Mouse (Mus musculus) cortical plate, adult 2 months (tissue): Measurements from ENCODE around the gene Pon2.

ENCODE experiments used
- CTCF ChIP-seq: fragments of 200-500 bp; IDR thresholded peaks from 2 replicates; pipeline ENCODE4 v1.5.1; 2011; ENCODE audit warnings: mild to moderate bottlenecking, control low read depth, low read length; ENCODE audit not compliant: insufficient read depth; ENCODE audit errors: extremely low read depth
- POLR2A ChIP-seq: fragments of 200-500 bp; IDR thresholded peaks from 2 replicates; pipeline ENCODE4 v1.6.1; 2011; ENCODE audit warnings: mild to moderate bottlenecking, low read length, control low read depth; ENCODE audit not compliant: insufficient read depth; ENCODE audit errors: extremely low read depth

DNA sequence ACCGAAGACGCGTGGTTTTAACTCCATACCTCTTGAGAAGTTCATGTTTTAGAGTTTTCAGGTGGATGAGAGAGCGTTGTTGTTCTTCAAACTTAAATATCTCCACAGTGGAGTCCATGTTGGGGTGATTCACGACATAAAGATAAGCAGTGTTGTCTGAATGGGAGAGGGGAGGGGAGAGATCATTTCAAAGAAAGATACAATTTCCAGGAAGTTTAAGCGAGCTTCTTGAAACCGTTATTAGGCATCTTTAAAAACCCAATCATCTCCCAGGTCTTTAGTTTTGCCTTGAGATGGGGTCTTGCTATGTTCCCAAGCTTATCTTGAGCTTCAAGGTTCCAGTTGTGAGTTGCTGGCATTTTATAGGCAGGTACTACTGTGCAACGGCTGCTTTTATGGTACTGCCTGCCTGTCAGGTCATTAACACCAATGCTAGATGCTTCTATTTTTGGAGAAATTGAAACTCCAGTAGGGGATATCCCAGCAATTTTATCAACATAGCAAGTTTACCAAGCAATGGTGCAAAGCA is 61.3 kb downstream of the Pon2 start:
- TF ChIP-seq CTCF (no peak), POLR2A (no peak)
